Mouse (Mus musculus) heart, adult 8-10 months (tissue): Measurements from ENCODE around the gene Cfap54. TPM values are rescaled to one million over a fixed set of nuclear protein-coding genes. Genes with fewer than 3 reads are reported as not detected.

Experiments
- DNase-seq: peaks from one replicate; pipeline ENCODE4 v3.0.0; 2022; ENCODE audit warnings: low spot score
- total RNA-seq, 4 experiments: library from RNA; stranded (reverse); gene quantifications; 2 replicates each; pipeline ENCODE4 v1.2.4; 2022

Cfap54 gene
- total RNA-seq, 4 experiments from 2014 or later, result 0.52 to 1.00 (median 0.70) TPM

DNA sequence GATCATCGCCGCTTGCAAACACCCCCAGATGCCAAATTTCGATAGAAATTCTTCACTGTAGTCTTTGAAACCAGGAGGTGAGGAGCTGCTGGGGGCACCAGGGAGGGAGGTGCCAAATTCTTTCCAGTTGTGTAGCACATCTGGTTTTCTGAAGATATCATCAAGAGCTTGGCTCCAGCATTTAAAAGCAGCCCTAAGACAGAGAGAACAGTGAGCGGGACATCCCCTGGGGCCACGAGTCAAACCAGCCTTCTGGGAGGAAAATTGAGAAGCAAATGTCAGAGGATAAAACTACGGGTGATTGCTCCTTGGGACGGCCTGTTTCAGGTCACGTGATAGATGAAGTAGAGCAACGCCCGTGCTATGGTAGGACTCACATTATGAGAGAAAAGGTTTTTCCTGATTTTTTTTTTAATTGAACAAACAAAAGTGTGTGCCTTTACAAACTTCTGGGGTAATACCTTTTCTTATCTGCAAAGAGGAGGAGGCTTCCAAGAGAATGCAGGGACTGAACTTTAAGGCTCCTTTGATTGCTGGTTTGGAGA, 143.6 kb downstream of the Cfap54 start:
- DNase-seq, result no peak

DNA sequence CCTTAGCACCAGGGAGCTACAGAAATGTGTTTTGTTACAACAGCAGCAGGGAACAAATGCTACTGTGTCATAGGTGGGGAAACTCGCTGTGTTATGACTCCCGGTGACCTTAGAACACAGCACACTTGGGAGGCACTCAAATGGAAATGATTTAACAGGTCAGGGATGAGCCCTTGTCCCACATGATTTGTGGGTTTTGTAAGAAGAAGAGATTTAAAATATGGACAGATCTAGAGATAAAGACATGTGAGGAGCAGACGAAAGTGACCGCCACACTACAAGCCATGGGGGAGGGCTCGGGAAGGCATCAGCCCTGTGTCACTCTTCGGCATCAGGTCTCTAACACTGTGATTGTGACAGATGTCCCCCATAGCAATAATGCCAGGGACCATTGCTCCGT, 144.3 kb downstream of the Cfap54 start:
- DNase-seq, result no peak

DNA sequence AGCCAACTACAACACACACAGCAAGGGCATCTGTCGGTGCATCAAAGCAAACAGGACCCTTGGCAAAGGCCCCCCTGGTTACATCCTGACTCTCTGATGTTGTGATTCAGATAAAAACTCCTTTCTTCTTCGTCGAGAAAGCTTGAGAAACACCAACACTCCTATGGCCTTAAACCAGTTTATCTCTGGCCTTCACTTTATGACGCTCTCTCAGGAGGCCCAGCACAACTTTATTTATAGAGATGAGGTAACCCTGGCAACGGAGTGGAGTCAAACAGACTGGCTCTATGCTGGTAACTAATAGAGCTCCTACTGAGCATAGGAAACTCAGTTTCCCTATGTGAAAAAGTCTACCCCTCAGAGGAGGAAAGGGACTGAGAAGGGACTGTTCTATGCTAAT, 146.9 kb downstream of the Cfap54 start:
- no peak for DNase-seq

- DNase-seq, result no peak
Measured at GRCm38 (mm10) chr10:92933616-92934015, 147.8 kb downstream of the Cfap54 start.

- DNase-seq, result no peak
Measured at GRCm38 (mm10) chr10:92932464-92932863, 149.0 kb downstream of the Cfap54 start.

DNA sequence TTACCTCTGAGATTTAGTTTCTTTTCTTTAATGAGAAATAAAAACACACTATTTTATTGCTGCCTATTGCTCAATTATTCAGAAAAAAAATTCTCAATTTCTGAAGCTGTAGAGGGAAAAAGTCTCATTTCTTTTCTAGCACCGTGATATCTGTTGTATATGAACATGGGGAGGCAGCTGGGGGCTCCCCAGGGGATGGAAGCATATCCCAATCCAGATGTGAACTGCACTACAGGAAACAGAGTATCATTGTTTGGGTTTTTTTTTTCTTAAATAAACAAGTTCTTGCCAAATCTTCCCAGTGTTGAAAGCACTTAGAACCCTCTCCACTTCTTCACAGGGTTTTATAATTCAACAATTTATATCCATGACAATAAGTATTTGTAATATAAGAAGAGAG, 151.4 kb downstream of the Cfap54 start:
- DNase-seq, result no peak

GRCm38 (mm10) chr10:92928256-92928655, 153.2 kb downstream of the Cfap54 start:
- no peak for DNase-seq

DNA sequence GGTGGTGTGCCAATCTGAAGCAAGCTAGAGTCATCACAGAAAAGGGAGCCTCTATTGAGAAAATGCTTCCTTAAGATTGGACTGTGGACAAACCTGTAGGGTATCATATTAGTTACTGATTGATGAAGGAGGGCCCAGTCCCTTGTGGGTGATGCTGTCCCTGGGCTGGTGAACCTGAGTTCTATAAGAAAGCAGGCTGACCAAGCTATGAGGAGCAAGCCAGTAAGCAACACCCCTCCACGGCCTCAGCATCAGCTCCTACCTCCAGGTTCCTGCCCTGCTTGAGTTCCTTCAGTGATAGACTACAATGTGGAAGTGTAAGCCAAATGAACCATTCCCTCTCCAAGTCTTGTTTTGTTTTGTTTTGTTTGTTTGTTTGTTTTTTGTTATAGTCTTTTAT, 162.9 kb downstream of the Cfap54 start:
- DNase-seq, result no peak

GRCm38 (mm10) chr10:92907246-92907645, 174.2 kb downstream of the Cfap54 start:
- no peak for DNase-seq

- DNase-seq, result no peak
Measured at GRCm38 (mm10) chr10:92888466-92888865, 193.0 kb downstream of the Cfap54 start.

DNA sequence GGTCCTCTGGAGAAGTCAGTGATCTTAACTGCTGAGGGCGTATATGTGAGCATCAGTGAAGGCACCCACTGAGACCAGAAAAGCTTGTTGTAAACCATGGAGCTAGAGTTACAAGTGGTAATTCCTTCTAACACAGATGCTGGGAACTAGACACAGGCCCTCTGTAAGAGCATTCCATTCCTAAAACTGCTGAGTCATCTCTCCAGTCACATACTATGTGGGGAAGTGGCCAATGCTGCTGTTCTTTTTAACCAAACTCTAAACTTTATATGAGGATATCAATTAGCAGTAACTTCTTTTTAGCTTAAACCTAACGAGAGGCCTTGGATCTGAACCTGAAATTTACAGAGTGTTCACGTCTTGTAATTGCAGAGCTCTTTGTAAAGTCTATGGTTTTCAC, 203.4 kb downstream of the Cfap54 start:
- DNase-seq, result no peak

GRCm38 (mm10) chr10:92840980-92841379, 240.4 kb downstream of the Cfap54 start:
- no peak for DNase-seq

DNA sequence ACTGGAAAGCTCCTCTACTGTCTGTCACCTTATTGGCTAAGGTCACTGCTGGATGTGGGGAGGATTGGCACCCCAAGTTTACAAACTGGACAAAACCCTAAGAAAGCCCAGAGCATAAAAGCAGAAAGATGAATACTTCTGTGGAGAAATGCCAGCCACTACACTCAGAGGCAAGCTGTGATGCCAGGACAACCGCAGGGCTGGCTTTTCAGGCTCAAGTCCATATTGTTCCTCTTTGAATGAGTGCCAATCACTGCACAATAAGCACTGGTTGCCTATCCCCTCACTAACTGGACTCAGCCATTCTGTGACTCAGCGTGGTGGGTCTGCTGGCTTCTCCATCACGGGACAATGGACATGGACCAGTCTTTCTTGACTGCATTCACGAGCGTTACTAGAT, 243.8 kb downstream of the Cfap54 start:
- DNase-seq, result no peak

DNA sequence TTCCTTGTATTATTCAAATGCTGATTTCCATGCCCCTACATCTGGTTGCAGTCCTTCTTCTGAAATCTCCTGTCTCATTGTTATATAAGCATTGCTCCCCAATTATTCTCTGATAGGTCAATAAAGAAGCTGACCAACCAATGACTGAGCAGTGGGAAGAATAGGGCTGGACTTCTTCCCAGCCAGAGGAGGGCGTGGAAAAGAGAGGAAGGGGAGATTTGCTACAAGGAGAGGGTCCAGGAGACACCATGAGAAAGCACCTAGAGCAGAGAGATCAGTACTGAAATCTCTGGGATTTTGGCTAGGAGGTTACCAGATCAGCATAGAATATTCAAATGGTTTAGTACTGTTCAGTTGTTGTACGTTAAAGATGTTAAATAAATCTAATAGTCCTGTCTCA, 244.4 kb downstream of the Cfap54 start:
- DNase-seq, result no peak

- DNase-seq, result no peak
Measured at GRCm38 (mm10) chr10:92821499-92821898, 259.9 kb downstream of the Cfap54 start.

GRCm38 (mm10) chr10:92818190-92818589, 263.2 kb downstream of the Cfap54 start:
- DNase-seq, result no peak

GRCm38 (mm10) chr10:92816903-92817302, 264.5 kb downstream of the Cfap54 start:
- DNase-seq, result no peak

GRCm38 (mm10) chr10:92810894-92811293, 270.5 kb downstream of the Cfap54 start:
- DNase-seq, result no peak

GRCm38 (mm10) chr10:92791908-92792307, 289.5 kb downstream of the Cfap54 start:
- no peak for DNase-seq

DNA sequence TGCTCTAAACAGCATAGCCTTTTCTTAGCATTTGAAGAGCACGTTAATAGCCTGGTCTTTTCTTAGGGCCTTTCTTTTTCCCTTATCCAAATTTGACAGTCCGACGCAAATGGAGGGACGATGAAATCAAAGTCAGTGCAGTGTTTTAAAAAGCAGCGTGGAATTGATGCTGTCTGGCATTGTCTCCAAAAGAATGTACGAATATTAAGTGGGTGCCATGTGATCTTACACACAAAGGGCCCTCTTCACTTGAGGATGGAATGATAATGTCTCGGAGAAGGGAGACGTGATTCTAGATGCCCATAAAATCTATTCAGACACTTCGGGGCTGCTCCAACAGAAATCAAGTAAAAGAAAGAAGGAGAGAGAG, 289.9 kb downstream of the Cfap54 start:
- no peak for DNase-seq

DNA sequence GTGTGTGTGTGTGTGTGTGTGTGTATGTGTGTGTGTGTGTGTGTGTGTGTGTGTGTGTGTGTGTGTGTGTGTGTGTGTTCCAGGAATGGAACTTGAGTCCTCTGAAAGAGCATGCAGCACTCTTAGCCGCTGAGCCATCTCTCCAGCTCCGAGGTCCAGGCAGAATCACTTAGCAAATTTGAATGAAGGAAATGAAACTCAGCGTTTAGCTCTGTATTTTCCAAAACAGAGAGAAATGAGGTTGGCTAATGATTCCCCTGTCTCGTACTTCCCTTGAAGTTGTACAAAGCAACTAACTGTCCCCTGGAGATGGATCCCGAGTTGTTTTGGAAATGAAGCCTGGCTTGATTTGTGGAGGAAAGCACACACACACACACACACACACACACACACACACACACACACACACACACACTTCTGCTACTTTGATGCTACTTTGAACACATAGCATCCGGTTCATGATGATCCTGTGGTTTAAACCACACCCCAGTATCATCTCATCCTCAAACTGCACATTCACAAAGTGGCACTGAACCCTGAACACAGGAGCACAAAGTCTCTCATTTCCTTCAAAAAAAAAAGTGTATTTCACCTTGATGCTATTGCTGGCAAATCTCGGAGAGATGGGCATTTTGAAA, 290.4 kb downstream of the Cfap54 start:
- no peak for DNase-seq

GRCm38 (mm10) chr10:92790247-92790646, 291.2 kb downstream of the Cfap54 start:
- DNase-seq, result no peak

GRCm38 (mm10) chr10:92788410-92789096, 292.9 kb downstream of the Cfap54 start:
- DNase-seq, result no peak
